Mouse (Mus musculus): Measurements from ENCODE around the gene Zc3hc1. TPM values are rescaled to one million over a fixed set of nuclear protein-coding genes. Genes with fewer than 3 reads are reported as not detected.

Zc3hc1 gene
- polyA plus RNA-seq, 1 experiment from 2014 or later = 42.9 TPM

- 37% methylated on average over 5 of the region's 5 CpGs for WGBS
- ATAC-seq = no peak
- H3K36me3 ChIP-seq = peaks cover 17% of the 10 kb centered on the region; the same call in 1 of the 2 replicates
Observed at GRCm38 (mm10) chr6:30363808-30364207, 27.0 kb downstream of the Zc3hc1 start.

GRCm38 (mm10) chr6:30359762-30360509 is 30.9 kb downstream of the Zc3hc1 start:
- H3K9ac ChIP-seq = no peak overlapping the region
- no peak overlapping the region for H3K27ac ChIP-seq
- no peaks in the 10 kb centered on the region for H3K4me1 ChIP-seq (replicated peaks)
- no peak for ATAC-seq
- H3K9me3 ChIP-seq = no peaks in the 10 kb centered on the region
- no peak overlapping the region for H3K4me3 ChIP-seq (replicated peaks)
- 76% methylated on average over 12 of the region's 12 CpGs for WGBS
- H3K4me2 ChIP-seq (replicated peaks) = no peak overlapping the region
- H3K36me3 ChIP-seq = peaks cover under 1% of the 10 kb centered on the region; the same call in 1 of the 2 replicates
- H3K27me3 ChIP-seq (replicated peaks) = no peaks in the 10 kb centered on the region

More at GRCm38 (mm10) chr6:30363808-30364207, 27.0 kb downstream of the Zc3hc1 start:
- no peak overlapping the region for H3K4me2 ChIP-seq (replicated peaks)
- H3K4me3 ChIP-seq (replicated peaks) = no peak overlapping the region
- no peaks in the 10 kb centered on the region for H3K27me3 ChIP-seq (replicated peaks)
- no peaks in the 10 kb centered on the region for H3K4me1 ChIP-seq (replicated peaks)
- H3K27ac ChIP-seq = no peak overlapping the region
- no peaks in the 10 kb centered on the region for H3K9me3 ChIP-seq
- H3K9ac ChIP-seq = no peak overlapping the region

GRCm38 (mm10) chr6:30357561-30358177 is 33.2 kb downstream of the Zc3hc1 start:
- ATAC-seq = peak; percentile 72
- no peak overlapping the region for H3K4me3 ChIP-seq (replicated peaks)
- H3K36me3 ChIP-seq = no peaks in the 10 kb centered on the region
- 15% methylated on average over 9 of the region's 9 CpGs for WGBS
- H3K9ac ChIP-seq = no peak overlapping the region
- no peaks in the 10 kb centered on the region for H3K4me1 ChIP-seq (replicated peaks)
- no peak overlapping the region for H3K27ac ChIP-seq
- no peak overlapping the region for H3K4me2 ChIP-seq (replicated peaks)
- H3K9me3 ChIP-seq = no peaks in the 10 kb centered on the region
- no peaks in the 10 kb centered on the region for H3K27me3 ChIP-seq (replicated peaks)

GRCm38 (mm10) chr6:30356680-30357079 is 34.1 kb downstream of the Zc3hc1 start:
- no peak for ATAC-seq
- WGBS = 92% methylated on average over 12 of the region's 12 CpGs
- Histone ChIP-seq H3K9me3 (no peaks in the 10 kb centered on the region), H3K4me2 (replicated peaks) (no peak overlapping the region), H3K27me3 (replicated peaks) (no peaks in the 10 kb centered on the region), H3K4me3 (replicated peaks) (no peak overlapping the region), H3K36me3 (no peaks in the 10 kb centered on the region), H3K9ac (no peak overlapping the region), H3K27ac (no peak overlapping the region), H3K4me1 (replicated peaks) (no peaks in the 10 kb centered on the region)

- no peaks in the 10 kb centered on the region for H3K4me1 ChIP-seq (replicated peaks)
- WGBS = 74% methylated on average over 5 of the region's 5 CpGs
- no peak overlapping the region for H3K27ac ChIP-seq
- no peak overlapping the region for H3K9ac ChIP-seq
- H3K27me3 ChIP-seq (replicated peaks) = no peaks in the 10 kb centered on the region
- no peaks in the 10 kb centered on the region for H3K9me3 ChIP-seq
- ATAC-seq = peak; percentile 31; the same call in 1 of the 2 replicates
- no peak overlapping the region for H3K4me3 ChIP-seq (replicated peaks)
- H3K4me2 ChIP-seq (replicated peaks) = no peak overlapping the region
- H3K36me3 ChIP-seq = no peaks in the 10 kb centered on the region
Observed at GRCm38 (mm10) chr6:30356161-30356560, 34.7 kb downstream of the Zc3hc1 start.

- ATAC-seq = no peak
- H3K27ac ChIP-seq = no peak overlapping the region
- whole genome bisulfite sequencing = 85% methylated on average over 8 of the region's 8 CpGs
- H3K36me3 ChIP-seq = no peaks in the 10 kb centered on the region
- no peaks in the 10 kb centered on the region for H3K4me1 ChIP-seq (replicated peaks)
- no peak overlapping the region for H3K9ac ChIP-seq
- no peak overlapping the region for H3K4me2 ChIP-seq (replicated peaks)
- H3K9me3 ChIP-seq = no peaks in the 10 kb centered on the region
- H3K27me3 ChIP-seq (replicated peaks) = no peaks in the 10 kb centered on the region
- no peak overlapping the region for H3K4me3 ChIP-seq (replicated peaks)
Observed at GRCm38 (mm10) chr6:30355701-30356100, 35.1 kb downstream of the Zc3hc1 start.

- Histone ChIP-seq H3K36me3 (no peaks in the 10 kb centered on the region), H3K27ac (no peak overlapping the region), H3K9ac (no peak overlapping the region), H3K4me3 (replicated peaks) (no peak overlapping the region), H3K27me3 (replicated peaks) (no peaks in the 10 kb centered on the region), H3K9me3 (no peaks in the 10 kb centered on the region), H3K4me1 (replicated peaks) (no peaks in the 10 kb centered on the region), H3K4me2 (replicated peaks) (no peak overlapping the region)
- ATAC-seq = no peak
- 26% methylated on average over 5 of the region's 5 CpGs for WGBS
Observed at GRCm38 (mm10) chr6:30354760-30355159, 36.1 kb downstream of the Zc3hc1 start.

GRCm38 (mm10) chr6:30353661-30354060 is 37.2 kb downstream of the Zc3hc1 start:
- H3K27me3 ChIP-seq (replicated peaks) = no peaks in the 10 kb centered on the region
- ATAC-seq = no peak
- no peak overlapping the region for H3K4me3 ChIP-seq (replicated peaks)
- no peaks in the 10 kb centered on the region for H3K4me1 ChIP-seq (replicated peaks)
- H3K4me2 ChIP-seq (replicated peaks) = no peak overlapping the region
- no peak overlapping the region for H3K27ac ChIP-seq
- no peaks in the 10 kb centered on the region for H3K36me3 ChIP-seq
- no peak overlapping the region for H3K9ac ChIP-seq
- 81% methylated on average over 8 of the region's 8 CpGs for WGBS
- H3K9me3 ChIP-seq = no peaks in the 10 kb centered on the region

GRCm38 (mm10) chr6:30352762-30353161 is 38.1 kb downstream of the Zc3hc1 start:
- Histone ChIP-seq H3K4me2 (replicated peaks) (no peak overlapping the region), H3K9ac (no peak overlapping the region), H3K27ac (no peak overlapping the region), H3K4me3 (replicated peaks) (no peak overlapping the region), H3K36me3 (no peaks in the 10 kb centered on the region), H3K9me3 (no peaks in the 10 kb centered on the region), H3K27me3 (replicated peaks) (no peaks in the 10 kb centered on the region), H3K4me1 (replicated peaks) (no peaks in the 10 kb centered on the region)
- no peak for ATAC-seq
- 49% methylated on average over 8 of the region's 8 CpGs for WGBS

GRCm38 (mm10) chr6:30351290-30351689 is 39.5 kb downstream of the Zc3hc1 start:
- Histone ChIP-seq H3K4me1 (replicated peaks) (no peaks in the 10 kb centered on the region), H3K36me3 (no peaks in the 10 kb centered on the region), H3K4me3 (replicated peaks) (no peak overlapping the region), H3K9ac (no peak overlapping the region), H3K9me3 (no peaks in the 10 kb centered on the region), H3K27ac (no peak overlapping the region), H3K27me3 (replicated peaks) (no peaks in the 10 kb centered on the region), H3K4me2 (replicated peaks) (no peak overlapping the region)
- ATAC-seq = no peak
- WGBS = 70% methylated on average over 9 of the region's 9 CpGs

- Histone ChIP-seq H3K27ac (no peak overlapping the region), H3K9ac (no peak overlapping the region), H3K4me1 (replicated peaks) (no peaks in the 10 kb centered on the region), H3K4me2 (replicated peaks) (no peak overlapping the region), H3K4me3 (replicated peaks) (no peak overlapping the region), H3K27me3 (replicated peaks) (no peaks in the 10 kb centered on the region), H3K9me3 (no peaks in the 10 kb centered on the region), H3K36me3 (no peaks in the 10 kb centered on the region)
- 88% methylated on average over 4 of the region's 4 CpGs for WGBS
- no peak for ATAC-seq
Observed at GRCm38 (mm10) chr6:30347288-30347801, 43.5 kb downstream of the Zc3hc1 start.

- Histone ChIP-seq H3K9me3 (no peaks in the 10 kb centered on the region), H3K36me3 (no peaks in the 10 kb centered on the region), H3K27me3 (replicated peaks) (no peaks in the 10 kb centered on the region), H3K4me2 (replicated peaks) (no peak overlapping the region), H3K27ac (no peak overlapping the region), H3K9ac (no peak overlapping the region), H3K4me3 (replicated peaks) (no peak overlapping the region), H3K4me1 (replicated peaks) (no peaks in the 10 kb centered on the region)
- ATAC-seq = no peak
- WGBS = 62% methylated on average over 6 of the region's 6 CpGs
Observed at GRCm38 (mm10) chr6:30346737-30347136, 44.1 kb downstream of the Zc3hc1 start.
